Mouse (Mus musculus) ES-Bruce4 (cell line): ENCODE measurements around the gene Ttn.

Experiments used
- CTCF ChIP-seq: IDR thresholded peaks from one replicate; pipeline ENCODE4 v1.8.1; 2011; ENCODE audit warnings: low read depth, low read length
- EP300 ChIP-seq: IDR thresholded peaks from 2 replicates; pipeline ENCODE4 v1.6.1; 2011; ENCODE audit warnings: low read depth, low read length; ENCODE audit not compliant: insufficient read depth
- POLR2A ChIP-seq: IDR thresholded peaks from one replicate; pipeline ENCODE4 v1.8.1; 2011; ENCODE audit warnings: low read length; ENCODE audit not compliant: insufficient read depth

DNA sequence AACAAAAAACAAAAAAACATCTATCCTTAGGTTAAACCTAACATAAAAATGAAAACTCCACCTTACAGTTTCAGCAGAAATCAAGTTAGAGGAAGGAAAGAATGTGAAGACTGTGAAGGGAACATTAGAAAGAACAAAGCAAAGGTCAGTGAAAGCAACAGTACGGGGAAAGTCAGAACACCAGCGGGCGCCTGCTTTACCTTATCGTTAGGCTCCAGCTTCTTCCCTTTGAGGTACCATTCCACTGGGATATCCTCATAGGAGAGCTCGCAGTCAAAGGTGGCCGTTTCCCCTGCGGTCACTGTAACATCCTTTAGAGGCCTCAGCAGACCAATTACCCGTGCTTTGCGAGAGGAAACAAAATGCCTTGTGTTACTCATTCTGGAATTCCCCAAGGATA is 175.5 kb downstream of the Ttn start:
- no peak for TF ChIP-seq POLR2A
- TF ChIP-seq CTCF: no peak
- TF ChIP-seq EP300: no peak
